Mouse (Mus musculus): ENCODE measurements around the gene Furin. TPM values are rescaled to one million over a fixed set of nuclear protein-coding genes. Genes with fewer than 3 reads are reported as not detected.

Furin gene
- polyA plus RNA-seq (2016; fragmentation: Nextera tagmentation; extraction: Ambion mirVana), result 10.7 and 13.2 TPM in 2 replicates

- H3K4me3 ChIP-seq (replicated peaks), result no peak within 1 kb of the TSS
- no peaks in the 10 kb centered on the region for H3K9me3 ChIP-seq
- 46% methylated on average over 9 of the region's 9 CpGs for WGBS
- no peaks in the 10 kb centered on the region for H3K36me3 ChIP-seq
- ATAC-seq (ENCODE audit: insufficient number of reproducible peaks, insufficient read depth, low FRiP score, low TSS enrichment, low read depth), result no peak
- no peak within 1 kb of the TSS for H3K4me2 ChIP-seq
- peaks cover 17% of the 10 kb centered on the region for H3K27me3 ChIP-seq
- H3K27ac ChIP-seq, result no peak within 1 kb of the TSS
- no peak within 1 kb of the TSS for H3K9ac ChIP-seq (replicated peaks)
- H3K4me1 ChIP-seq (replicated peaks), result peaks cover 20% of the 10 kb centered on the region
Measured at GRCm38 (mm10) chr7:80405188-80405695, at the start of gene Furin. Gene Furin (minus strand): TSS chr7:80405436.

- H3K27ac ChIP-seq, result no peak overlapping the region
- H3K27me3 ChIP-seq, result no peaks in the 10 kb centered on the region
- H3K9ac ChIP-seq (replicated peaks), result no peak overlapping the region
- no peaks in the 10 kb centered on the region for H3K9me3 ChIP-seq
- ATAC-seq (ENCODE audit: insufficient number of reproducible peaks, insufficient read depth, low FRiP score, low TSS enrichment, low read depth), result no peak
- no peak overlapping the region for H3K4me2 ChIP-seq
- WGBS, result 92% methylated on average over 2 of the region's 2 CpGs
- H3K4me1 ChIP-seq (replicated peaks), result peaks cover 15% of the 10 kb centered on the region
- H3K4me3 ChIP-seq (replicated peaks), result no peak overlapping the region
- peaks cover 68% of the 10 kb centered on the region for H3K36me3 ChIP-seq
Measured at GRCm38 (mm10) chr7:80454786-80455185, 49.5 kb upstream of the Furin start.

GRCm38 (mm10) chr7:80453997-80454396, 48.8 kb upstream of the Furin start:
- H3K27ac ChIP-seq, result no peak overlapping the region
- no peak overlapping the region for H3K4me2 ChIP-seq
- WGBS, result 91% methylated on average over 5 of the region's 5 CpGs
- H3K27me3 ChIP-seq, result no peaks in the 10 kb centered on the region
- ATAC-seq (ENCODE audit: insufficient number of reproducible peaks, insufficient read depth, low FRiP score, low TSS enrichment, low read depth), result no peak
- no peak overlapping the region for H3K9ac ChIP-seq (replicated peaks)
- no peak overlapping the region for H3K4me3 ChIP-seq (replicated peaks)
- no peaks in the 10 kb centered on the region for H3K9me3 ChIP-seq
- peaks cover 15% of the 10 kb centered on the region for H3K4me1 ChIP-seq (replicated peaks)
- peaks cover 63% of the 10 kb centered on the region for H3K36me3 ChIP-seq

DNA sequence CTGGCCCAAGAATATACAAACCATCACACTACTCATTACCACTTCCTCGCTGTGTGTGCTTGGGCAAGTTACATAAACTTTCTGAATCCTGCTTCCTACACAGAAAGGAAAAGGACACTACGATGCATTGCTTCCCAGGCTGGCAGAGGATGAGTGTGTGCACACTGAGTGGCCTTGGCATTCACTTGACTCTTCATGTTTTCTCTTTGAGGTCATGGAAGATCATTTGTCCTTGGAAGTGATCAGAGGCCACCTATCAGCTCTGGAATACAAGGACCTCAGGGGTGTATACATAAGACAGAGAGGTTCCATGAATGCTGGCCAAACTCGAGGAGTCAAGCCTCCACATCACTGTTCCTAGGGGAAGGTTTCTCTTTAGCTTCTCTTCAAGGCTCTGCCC, 47.9 kb upstream of the Furin start:
- no peak for ATAC-seq (ENCODE audit: insufficient number of reproducible peaks, insufficient read depth, low FRiP score, low TSS enrichment, low read depth)
- Histone ChIP-seq H3K9me3 (no peaks in the 10 kb centered on the region), H3K4me3 (replicated peaks) (no peak overlapping the region), H3K27me3 (no peaks in the 10 kb centered on the region), H3K36me3 (peaks cover 57% of the 10 kb centered on the region), H3K9ac (replicated peaks) (no peak overlapping the region), H3K4me2 (no peak overlapping the region), H3K27ac (no peak overlapping the region), H3K4me1 (replicated peaks) (peaks cover 13% of the 10 kb centered on the region)
- 88% methylated on average over 3 of the region's 3 CpGs for WGBS

GRCm38 (mm10) chr7:80452241-80452640, 47.0 kb upstream of the Furin start:
- H3K9ac ChIP-seq (replicated peaks), result no peak overlapping the region
- H3K27ac ChIP-seq, result no peak overlapping the region
- H3K27me3 ChIP-seq, result no peaks in the 10 kb centered on the region
- H3K36me3 ChIP-seq, result peaks cover 48% of the 10 kb centered on the region
- ATAC-seq (ENCODE audit: insufficient number of reproducible peaks, insufficient read depth, low FRiP score, low TSS enrichment, low read depth), result no peak
- H3K4me3 ChIP-seq (replicated peaks), result no peak overlapping the region
- no peaks in the 10 kb centered on the region for H3K9me3 ChIP-seq
- 0 out of 2 replicates have a peak, but pooled peaks cover 6% of the 10 kb centered on the region for H3K4me1 ChIP-seq (replicated peaks)
- 88% methylated on average over 5 of the region's 5 CpGs for WGBS
- no peak overlapping the region for H3K4me2 ChIP-seq

- H3K36me3 ChIP-seq, result peaks cover 43% of the 10 kb centered on the region
- ATAC-seq (ENCODE audit: insufficient number of reproducible peaks, insufficient read depth, low FRiP score, low TSS enrichment, low read depth), result no peak
- H3K9me3 ChIP-seq, result no peaks in the 10 kb centered on the region
- no peak overlapping the region for H3K4me3 ChIP-seq (replicated peaks)
- H3K4me2 ChIP-seq, result no peak overlapping the region
- no peaks in the 10 kb centered on the region for H3K27me3 ChIP-seq
- H3K27ac ChIP-seq, result no peak overlapping the region
- 0 out of 2 replicates have a peak, but pooled peaks cover under 1% of the 10 kb centered on the region for H3K4me1 ChIP-seq (replicated peaks)
- no peak overlapping the region for H3K9ac ChIP-seq (replicated peaks)
- 82% methylated on average over 3 of the region's 3 CpGs for whole genome bisulfite sequencing
Measured at GRCm38 (mm10) chr7:80451550-80452232, 46.5 kb upstream of the Furin start.

- Histone ChIP-seq H3K4me2 (no peak overlapping the region), H3K27me3 (no peaks in the 10 kb centered on the region), H3K36me3 (peaks cover 38% of the 10 kb centered on the region), H3K4me3 (replicated peaks) (no peak overlapping the region), H3K27ac (no peak overlapping the region), H3K9ac (replicated peaks) (no peak overlapping the region), H3K4me1 (replicated peaks) (peaks cover 10% of the 10 kb centered on the region; the same call in 1 of the 2 replicates), H3K9me3 (no peaks in the 10 kb centered on the region)
- no peak for ATAC-seq (ENCODE audit: insufficient number of reproducible peaks, insufficient read depth, low FRiP score, low TSS enrichment, low read depth)
- WGBS, result 76% methylated on average over 4 of the region's 4 CpGs
Measured at GRCm38 (mm10) chr7:80450354-80450753, 45.1 kb upstream of the Furin start.

DNA sequence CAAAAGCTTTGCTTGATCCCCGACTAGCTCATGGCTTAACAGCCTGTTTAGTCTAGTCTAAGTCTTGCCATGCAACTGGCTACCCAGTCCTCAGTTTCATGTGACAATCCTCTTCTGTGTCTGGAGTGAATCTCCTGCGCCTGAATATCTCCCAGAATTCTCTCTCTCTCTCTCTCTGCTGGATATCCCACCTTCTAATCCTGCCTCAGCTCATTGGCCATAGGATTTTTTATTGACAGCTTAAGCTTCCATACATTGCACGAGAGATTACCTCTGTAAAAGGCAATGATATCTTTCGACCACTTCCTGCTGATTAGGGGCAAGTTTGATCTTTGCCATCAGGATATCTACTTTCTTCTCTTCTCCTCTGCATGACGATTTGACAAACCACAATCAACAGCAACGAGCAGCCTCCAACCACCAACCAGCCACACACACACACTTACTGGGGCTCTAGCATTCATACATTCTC, 44.4 kb upstream of the Furin start:
- WGBS, result 82% methylated on average over 6 of the region's 6 CpGs
- Histone ChIP-seq H3K36me3 (peaks cover 31% of the 10 kb centered on the region), H3K9ac (replicated peaks) (no peak overlapping the region), H3K4me1 (replicated peaks) (peaks cover 17% of the 10 kb centered on the region), H3K27me3 (no peaks in the 10 kb centered on the region), H3K9me3 (no peaks in the 10 kb centered on the region), H3K4me3 (replicated peaks) (no peak overlapping the region), H3K27ac (no peak overlapping the region), H3K4me2 (no peak overlapping the region)
- ATAC-seq (ENCODE audit: insufficient number of reproducible peaks, insufficient read depth, low FRiP score, low TSS enrichment, low read depth), result no peak

GRCm38 (mm10) chr7:80447336-80447735, 42.1 kb upstream of the Furin start:
- no peak for ATAC-seq (ENCODE audit: insufficient number of reproducible peaks, insufficient read depth, low FRiP score, low TSS enrichment, low read depth)

GRCm38 (mm10) chr7:80446221-80446878, 41.1 kb upstream of the Furin start:
- WGBS, result 58% methylated on average over 7 of the region's 7 CpGs
- Histone ChIP-seq H3K9me3 (no peaks in the 10 kb centered on the region), H3K9ac (replicated peaks) (no peak overlapping the region), H3K4me2 (no peak overlapping the region), H3K4me1 (replicated peaks) (peaks cover 46% of the 10 kb centered on the region), H3K27me3 (no peaks in the 10 kb centered on the region), H3K4me3 (replicated peaks) (no peak overlapping the region), H3K36me3 (no peaks in the 10 kb centered on the region; the same call in 1 of the 2 replicates), H3K27ac (peak overlapping the region; percentile 69)
- ATAC-seq (ENCODE audit: insufficient number of reproducible peaks, insufficient read depth, low FRiP score, low TSS enrichment, low read depth), result no peak

More at GRCm38 (mm10) chr7:80447336-80447735, 42.1 kb upstream of the Furin start:
- Histone ChIP-seq H3K36me3 (peaks cover 10% of the 10 kb centered on the region), H3K27ac (no peak overlapping the region), H3K4me2 (no peak overlapping the region), H3K9ac (replicated peaks) (no peak overlapping the region), H3K4me1 (replicated peaks) (peaks cover 37% of the 10 kb centered on the region), H3K4me3 (replicated peaks) (no peak overlapping the region), H3K9me3 (no peaks in the 10 kb centered on the region), H3K27me3 (no peaks in the 10 kb centered on the region)
- WGBS, result 93% methylated on average over 8 of the region's 8 CpGs

GRCm38 (mm10) chr7:80445492-80445891, 40.3 kb upstream of the Furin start:
- ATAC-seq (ENCODE audit: insufficient number of reproducible peaks, insufficient read depth, low FRiP score, low TSS enrichment, low read depth), result peak; percentile 40; the same call in 1 of the 2 replicates
- Histone ChIP-seq H3K9ac (replicated peaks) (no peak overlapping the region), H3K4me3 (replicated peaks) (no peak overlapping the region), H3K27me3 (no peaks in the 10 kb centered on the region), H3K4me2 (no peak overlapping the region), H3K4me1 (replicated peaks) (peaks cover 49% of the 10 kb centered on the region), H3K9me3 (no peaks in the 10 kb centered on the region), H3K27ac (peak overlapping the region; percentile 69), H3K36me3 (no peaks in the 10 kb centered on the region)
- WGBS, result 17% methylated on average over 6 of the region's 6 CpGs

All from limb, embryonic 12.5 days (tissue).